Mouse (Mus musculus) monocyte, adult 5-6 weeks (primary cell): ENCODE data around the gene Foxk1. TPM values are rescaled to one million over a fixed set of nuclear protein-coding genes. Genes with fewer than 3 reads are reported as not detected.
A peak's percentile ranks its signal among the peaks of the same experiment; 100 is the strongest.

Experiments used
- ATAC-seq: fragments of 153-309, 156-312 bp; replicated peaks from 2 replicates; pipeline ENCODE4 v1.8.0; 2017; ENCODE audit warnings: mild to moderate bottlenecking; ENCODE audit not compliant: low TSS enrichment, insufficient number of reproducible peaks, severe bottlenecking, poor library complexity, low FRiP score
- total RNA-seq: library from RNA; stranded (forward); fragments of 200-1000, 200-491, 200-594 nt; gene quantifications from 3 replicates; pipeline ENCODE4 v1.2.3, GENCODE M21; 2017

The Foxk1 gene
- 17.6 to 31.2 TPM (median 21.7 TPM) in 3 replicates for total RNA-seq

- no peak for ATAC-seq
These were observed at the start of gene Foxk1 for GRCm38 (mm10) chr5:142400981-142401640. Gene Foxk1, plus strand, starts transcription at chr5:142401497.

GRCm38 (mm10) chr5:142352336-142352892, 48.9 kb upstream of the Foxk1 start:
- ATAC-seq, result no peak

GRCm38 (mm10) chr5:142355144-142355543, 46.2 kb upstream of the Foxk1 start:
- ATAC-seq, result no peak

GRCm38 (mm10) chr5:142361166-142361565, 40.1 kb upstream of the Foxk1 start:
- ATAC-seq, result no peak

- no peak for ATAC-seq
These were observed 38.4 kb upstream of the Foxk1 start for GRCm38 (mm10) chr5:142362894-142363293.

GRCm38 (mm10) chr5:142364095-142364494, 37.2 kb upstream of the Foxk1 start:
- no peak for ATAC-seq

- ATAC-seq, result peak; percentile 89
These were observed 33.9 kb upstream of the Foxk1 start for GRCm38 (mm10) chr5:142367085-142368081.

- no peak for ATAC-seq
These were observed 33.2 kb upstream of the Foxk1 start for GRCm38 (mm10) chr5:142368122-142368521.

GRCm38 (mm10) chr5:142370406-142371171, 30.7 kb upstream of the Foxk1 start:
- ATAC-seq, result no peak

GRCm38 (mm10) chr5:142371172-142372155, 29.8 kb upstream of the Foxk1 start:
- ATAC-seq, result no peak

GRCm38 (mm10) chr5:142372207-142372606, 29.1 kb upstream of the Foxk1 start:
- no peak for ATAC-seq

GRCm38 (mm10) chr5:142374343-142374742, 27.0 kb upstream of the Foxk1 start:
- ATAC-seq, result no peak

- no peak for ATAC-seq
These were observed 25.7 kb upstream of the Foxk1 start for GRCm38 (mm10) chr5:142375641-142376040.

- peak; percentile 97 for ATAC-seq
These were observed 25.2 kb upstream of the Foxk1 start for GRCm38 (mm10) chr5:142376071-142376470.

- no peak for ATAC-seq
These were observed 23.2 kb upstream of the Foxk1 start for GRCm38 (mm10) chr5:142378068-142378467.

- no peak for ATAC-seq
These were observed 20.8 kb upstream of the Foxk1 start for GRCm38 (mm10) chr5:142380491-142380890.

GRCm38 (mm10) chr5:142384911-142385660, 16.2 kb upstream of the Foxk1 start:
- peak; percentile 95 for ATAC-seq
